13 mouse cellular contexts compared by ENCODE assay signal in the genomic region with DNA sequence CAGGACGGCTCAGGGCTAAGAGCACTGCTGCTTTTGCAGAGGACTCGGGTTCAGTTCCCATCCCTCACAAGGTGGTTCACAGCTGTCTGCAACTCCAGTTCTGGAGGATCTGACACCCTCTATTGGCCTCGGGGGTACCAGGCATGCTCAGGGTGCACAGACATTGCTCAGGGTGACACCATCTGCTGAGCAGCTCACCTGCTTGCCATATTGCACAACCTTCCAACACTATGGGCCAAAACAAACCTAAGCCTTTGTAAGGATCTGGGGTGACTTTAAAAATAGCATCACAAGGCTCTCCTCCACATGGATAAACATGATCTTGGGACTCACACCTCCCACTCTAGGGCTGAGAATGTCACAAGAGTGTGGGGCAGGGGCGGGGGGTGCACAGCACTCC.
"Had no signal": no experiment of that assay in that cellular context is flagged by ENCODE, and none has a peak within 500 bp of the region (broad histone marks: within the 10 kb centered on the region; RNA-seq: fewer than 3 reads in every experiment).

No protein-coding gene starts in this region.

- H3K36me3 ChIP-seq: hindbrain, embryonic 15.5 days; kidney, embryonic 15.5 days; limb, embryonic 10.5 days; lung, embryonic 15.5 days; midbrain, embryonic 13.5 days; neural tube, embryonic 15.5 days had no signal

- H3K27me3 ChIP-seq: hindbrain, embryonic 15.5 days; kidney, embryonic 15.5 days; lung, embryonic 15.5 days; midbrain, embryonic 13.5 days; neural tube, embryonic 15.5 days had no signal

- DNase-seq: kidney, adult 2 months; kidney, postnatal 14 days; right cerebral cortex, adult 18-20 months; thymus, adult 2 months; thymus, postnatal 36 days had no signal

- H3K4me2 ChIP-seq: hindbrain, embryonic 15.5 days; kidney, embryonic 15.5 days; lung, embryonic 15.5 days; midbrain, embryonic 13.5 days; neural tube, embryonic 15.5 days had no signal

- H3K9ac ChIP-seq: hindbrain, embryonic 15.5 days; kidney, embryonic 15.5 days; lung, embryonic 15.5 days; midbrain, embryonic 13.5 days; neural tube, embryonic 15.5 days had no signal

- ATAC-seq: intestine, embryonic 16.5 days; midbrain, embryonic 13.5 days had no signal

- H3K4me1 ChIP-seq: hindbrain, embryonic 15.5 days; kidney, embryonic 15.5 days; limb, embryonic 10.5 days; lung, embryonic 15.5 days; midbrain, embryonic 13.5 days; neural tube, embryonic 15.5 days had no signal

- H3K27ac ChIP-seq: hindbrain, embryonic 15.5 days; kidney, embryonic 15.5 days; limb, embryonic 10.5 days; lung, embryonic 15.5 days; midbrain, embryonic 13.5 days; neural tube, embryonic 15.5 days; stomach, postnatal 0 days had no signal

- H3K9me3 ChIP-seq: hindbrain, embryonic 15.5 days; kidney, embryonic 15.5 days; limb, embryonic 10.5 days; lung, embryonic 15.5 days had no signal

- H3K4me3 ChIP-seq: hindbrain, embryonic 15.5 days; kidney, embryonic 15.5 days; limb, embryonic 10.5 days; lung, embryonic 15.5 days; midbrain, embryonic 13.5 days; neural tube, embryonic 15.5 days had no signal
